Mouse (Mus musculus) 3T3-L1 (cell line): ENCODE measurements around the gene Peak1.
A peak's percentile ranks its signal among the peaks of the same experiment; 100 is the strongest.

Experiments
- DNase-seq: peaks from one replicate; pipeline ENCODE4 v3.0.0-alpha.2; 2015; ENCODE audit warnings: low read depth, low spot score

The Peak1 gene

DNA sequence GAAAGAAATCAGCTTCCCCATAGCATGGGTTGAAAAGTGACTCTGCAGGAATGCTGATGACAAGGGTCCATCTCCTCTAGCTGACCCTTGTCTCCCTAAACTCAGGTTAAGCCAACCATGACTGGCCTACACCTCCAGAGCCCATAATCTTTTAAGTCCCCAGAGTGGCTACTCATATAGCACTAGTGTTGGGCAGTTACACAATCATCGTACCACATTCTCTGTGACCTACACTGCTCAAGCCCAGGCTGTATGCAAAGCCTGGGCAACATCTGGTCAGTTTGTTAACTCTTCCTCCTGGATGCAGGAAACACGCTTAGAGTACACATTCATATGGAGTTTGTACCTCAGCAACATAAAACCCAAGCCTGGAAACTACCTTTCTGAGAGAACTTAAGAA lies 217.7 kb downstream of the Peak1 start:
- DNase-seq = no peak

GRCm38 (mm10) chr9:56196921-56197320 lies 220.9 kb downstream of the Peak1 start:
- DNase-seq = peak; percentile 65

- no peak for DNase-seq
Measured at GRCm38 (mm10) chr9:56195193-56195592, 222.7 kb downstream of the Peak1 start.

- no peak for DNase-seq
Measured at GRCm38 (mm10) chr9:56191498-56192455, 226.1 kb downstream of the Peak1 start.

GRCm38 (mm10) chr9:56180118-56180781 lies 237.6 kb downstream of the Peak1 start:
- no peak for DNase-seq

- DNase-seq = no peak
Measured at GRCm38 (mm10) chr9:56179416-56180117, 238.3 kb downstream of the Peak1 start.

GRCm38 (mm10) chr9:56177354-56177753 lies 240.5 kb downstream of the Peak1 start:
- peak; percentile 70 for DNase-seq

GRCm38 (mm10) chr9:56175316-56175715 lies 242.6 kb downstream of the Peak1 start:
- DNase-seq = no peak

DNA sequence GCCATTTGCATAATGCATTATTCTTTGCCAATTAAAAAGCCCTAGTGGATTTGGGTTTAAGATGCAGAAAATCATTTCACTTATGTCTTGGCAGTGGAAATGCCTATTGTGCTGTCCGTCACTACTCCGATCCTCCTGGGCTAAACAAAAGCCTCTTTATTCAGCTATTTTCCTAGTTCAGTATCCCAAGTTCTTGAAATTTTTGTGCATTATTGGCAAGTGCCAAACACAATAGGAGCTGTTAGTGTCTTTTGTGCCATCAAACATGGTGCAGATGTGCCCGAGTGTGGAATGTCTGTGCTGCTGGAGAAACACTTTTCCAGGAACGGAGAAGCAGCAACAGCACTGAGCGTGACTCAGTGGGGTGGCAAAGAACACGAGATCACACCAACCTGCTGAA lies 250.2 kb downstream of the Peak1 start:
- no peak for DNase-seq

GRCm38 (mm10) chr9:56166161-56166560 lies 251.7 kb downstream of the Peak1 start:
- DNase-seq = peak; percentile 65

GRCm38 (mm10) chr9:56165377-56165776 lies 252.5 kb downstream of the Peak1 start, which contains the start of gene Tspan3:
Gene Tspan3 (minus strand): TSS chr9:56165477.
- DNase-seq = no peak

DNA sequence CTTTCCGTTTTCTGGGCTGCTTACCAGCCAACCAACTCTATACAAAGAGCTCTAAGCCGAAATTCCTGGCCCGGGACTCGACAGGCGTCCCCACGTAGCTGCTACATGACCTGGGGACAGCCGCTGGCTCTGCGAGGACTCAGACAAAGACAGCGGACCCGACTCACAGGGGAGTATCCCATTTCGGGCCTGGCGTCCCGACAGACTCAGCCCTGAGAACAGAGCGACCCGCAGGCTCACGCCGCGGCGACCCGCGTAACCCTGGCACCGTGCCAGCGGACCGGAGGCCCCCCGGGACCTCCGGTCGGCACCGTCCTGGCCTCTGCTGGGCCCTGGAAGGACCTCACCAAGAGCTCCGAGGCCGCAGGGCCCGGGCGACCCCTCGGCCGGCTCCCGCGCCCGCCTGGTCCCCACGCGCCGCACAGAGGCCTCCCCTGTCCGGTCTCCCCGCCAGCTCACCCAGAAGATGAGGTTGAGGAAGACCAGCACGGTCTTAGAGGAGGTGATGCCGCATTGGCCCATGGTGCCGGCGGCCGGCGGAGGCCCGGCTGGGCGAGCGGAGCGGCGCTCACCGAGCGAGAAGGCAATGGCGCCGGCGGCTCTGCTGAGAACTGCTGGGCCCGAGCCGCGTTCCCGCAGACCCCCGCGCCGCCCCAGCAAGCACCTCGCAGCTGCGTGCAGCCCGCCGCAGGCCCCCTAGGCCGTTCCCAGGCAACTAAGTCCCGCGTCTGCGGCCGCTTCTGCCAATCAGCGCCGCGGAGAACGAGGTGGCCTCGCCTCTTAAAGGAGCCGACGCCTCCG lies 257.3 kb downstream of the Peak1 start:
- DNase-seq = peak; percentile 77

GRCm38 (mm10) chr9:56159456-56159855 lies 258.4 kb downstream of the Peak1 start:
- no peak for DNase-seq

- no peak for DNase-seq
Measured at GRCm38 (mm10) chr9:56158077-56158476, 259.8 kb downstream of the Peak1 start.

- DNase-seq = no peak
Measured at GRCm38 (mm10) chr9:56154572-56154971, 263.3 kb downstream of the Peak1 start.

DNA sequence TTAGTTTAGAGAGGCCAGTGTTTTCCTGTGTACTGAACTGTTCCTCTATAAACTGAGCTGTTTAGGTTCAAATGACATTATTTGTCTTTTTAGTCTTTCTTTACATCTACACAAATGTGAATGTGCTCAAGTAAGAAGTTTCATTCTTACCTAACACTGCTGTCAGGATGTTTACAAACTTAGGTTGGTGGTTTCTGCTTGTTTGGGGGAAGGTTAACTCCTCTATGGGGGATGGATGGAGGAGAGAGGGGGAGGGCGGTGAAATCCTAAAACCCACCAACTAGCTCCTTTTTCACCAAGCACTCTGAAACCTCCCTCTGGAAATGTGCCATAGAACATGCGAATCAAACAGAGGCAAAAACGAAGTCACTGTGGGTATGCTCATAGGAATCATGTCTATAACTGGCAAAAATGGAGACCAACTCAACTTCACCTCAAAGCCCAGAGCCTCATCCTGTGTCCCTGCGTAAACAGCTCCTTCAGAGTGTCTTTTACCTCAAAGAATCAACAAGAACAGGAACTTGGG lies 265.3 kb downstream of the Peak1 start:
- no peak for DNase-seq

GRCm38 (mm10) chr9:56151745-56152481 lies 266.0 kb downstream of the Peak1 start:
- peak; percentile 41 for DNase-seq
